Mouse (Mus musculus): ENCODE measurements at regions not wholly inside any gene's neighbourhood (a gene's known extent, or its start where the extent isn't known, plus 50 kb on each side); places are given as distances from the start of the nearest gene placed in this dataset.
"Not testable (repeated sequence)": the region's sequence is repeated elsewhere in the genome, so short reads cannot be mapped to it uniquely, and the experiment has no call there.

DNA sequence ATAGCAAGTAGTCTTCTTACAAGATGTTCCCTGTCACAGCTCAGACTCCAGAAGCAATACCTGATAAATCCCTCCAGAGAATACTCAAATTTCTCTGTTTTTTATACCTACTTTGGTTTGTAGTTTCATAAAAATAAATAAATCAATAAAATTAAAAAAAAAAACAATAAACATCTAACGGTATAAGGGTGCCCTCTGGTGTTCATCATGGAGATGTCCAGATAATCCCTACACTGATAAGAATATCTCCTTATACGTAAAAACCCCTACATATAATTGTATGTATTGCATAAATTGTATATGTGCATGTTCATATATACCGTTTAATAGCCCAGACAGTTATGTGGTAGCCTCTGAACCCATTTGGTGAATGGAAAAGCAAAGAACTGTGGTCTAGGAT lies 75.7 kb upstream of the Olfr1324 start:
- H3K9me3 ChIP-seq (replicated peaks) = no peaks in the 10 kb centered on the region
- no peaks in the 10 kb centered on the region for H3K36me3 ChIP-seq
- H3K4me1 ChIP-seq (replicated peaks) = no peaks in the 10 kb centered on the region
- no peak for ATAC-seq (ENCODE audit: insufficient number of reproducible peaks, low FRiP score)
- H3K4me3 ChIP-seq = no peak overlapping the region
- H3K27ac ChIP-seq (ENCODE audit: poor library complexity, severe bottlenecking) = no peak overlapping the region
- no peaks in the 10 kb centered on the region for H3K27me3 ChIP-seq (replicated peaks)
- H3K9ac ChIP-seq = no peak overlapping the region
- 20% methylated on average over 3 of the region's 3 CpGs for WGBS
- no peak overlapping the region for H3K4me2 ChIP-seq

DNA sequence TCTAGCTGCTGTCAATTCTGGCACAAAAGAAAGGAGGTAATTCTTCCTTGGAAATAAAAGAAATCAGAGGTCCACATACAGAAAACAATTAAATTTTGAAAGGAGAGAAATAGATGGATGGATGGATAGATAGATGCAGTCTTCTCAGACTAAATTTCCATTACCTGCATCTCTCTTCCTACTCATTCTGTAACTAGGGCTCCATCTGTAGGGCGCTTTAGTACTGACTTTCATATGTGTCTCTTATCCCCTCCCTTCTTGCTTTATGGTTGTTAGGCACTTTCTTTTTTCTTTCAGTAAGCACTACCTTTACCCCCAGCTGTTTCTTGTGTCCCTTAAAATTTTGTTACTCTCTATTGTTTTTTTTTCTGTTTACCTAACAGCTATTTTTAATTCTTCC lies 72.9 kb upstream of the Olfr1324 start:
- Histone ChIP-seq H3K27ac (ENCODE audit: poor library complexity, severe bottlenecking) (no peak overlapping the region), H3K4me2 (no peak overlapping the region), H3K27me3 (replicated peaks) (no peaks in the 10 kb centered on the region), H3K4me1 (replicated peaks) (no peaks in the 10 kb centered on the region), H3K9me3 (replicated peaks) (no peaks in the 10 kb centered on the region), H3K9ac (no peak overlapping the region), H3K4me3 (no peak overlapping the region), H3K36me3 (no peaks in the 10 kb centered on the region)
- no peak for ATAC-seq (ENCODE audit: insufficient number of reproducible peaks, low FRiP score)
- 26% methylated on average over 1 of the region's 1 CpGs for WGBS

DNA sequence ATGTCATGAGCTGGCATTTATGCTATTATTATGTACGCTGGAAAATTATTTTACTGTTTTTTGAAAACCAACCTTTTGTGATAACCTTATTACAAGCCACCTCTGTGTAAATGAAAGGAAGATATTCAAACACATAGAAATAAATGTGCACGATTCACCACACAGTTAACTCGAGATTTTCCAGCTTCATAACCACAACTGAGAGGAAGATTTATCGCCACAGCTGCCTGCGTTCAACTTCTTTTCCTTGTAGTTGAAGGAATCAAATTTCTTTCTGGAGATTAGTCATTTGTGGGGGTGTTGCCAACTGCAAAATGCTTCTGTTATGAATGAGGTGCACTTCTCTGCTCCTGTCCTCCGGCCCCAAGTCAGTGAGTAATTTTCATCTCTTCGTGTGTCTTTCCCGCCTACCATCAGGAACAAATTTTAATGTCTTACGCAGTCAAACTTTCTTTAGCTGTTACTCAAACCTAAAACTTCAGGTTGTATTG lies 62.2 kb upstream of the Olfr1324 start:
- H3K4me2 ChIP-seq; H3K27ac ChIP-seq (ENCODE audit: poor library complexity, severe bottlenecking); H3K9me3 ChIP-seq (replicated peaks); H3K4me1 ChIP-seq (replicated peaks); H3K36me3 ChIP-seq; ATAC-seq (ENCODE audit: insufficient number of reproducible peaks, low FRiP score); H3K4me3 ChIP-seq; H3K27me3 ChIP-seq (replicated peaks); H3K9ac ChIP-seq: not testable (repeated sequence)
- WGBS = 72% methylated on average over 9 of the region's 9 CpGs

All from heart, embryonic 12.5 days (tissue).